Mouse (Mus musculus) lung, postnatal 10 days (tissue): ENCODE data around the gene Ccdc162.

ENCODE experiments used
- DNase-seq: peaks from one replicate; pipeline ENCODE4 v3.0.0; 2021

Ccdc162 gene

DNA sequence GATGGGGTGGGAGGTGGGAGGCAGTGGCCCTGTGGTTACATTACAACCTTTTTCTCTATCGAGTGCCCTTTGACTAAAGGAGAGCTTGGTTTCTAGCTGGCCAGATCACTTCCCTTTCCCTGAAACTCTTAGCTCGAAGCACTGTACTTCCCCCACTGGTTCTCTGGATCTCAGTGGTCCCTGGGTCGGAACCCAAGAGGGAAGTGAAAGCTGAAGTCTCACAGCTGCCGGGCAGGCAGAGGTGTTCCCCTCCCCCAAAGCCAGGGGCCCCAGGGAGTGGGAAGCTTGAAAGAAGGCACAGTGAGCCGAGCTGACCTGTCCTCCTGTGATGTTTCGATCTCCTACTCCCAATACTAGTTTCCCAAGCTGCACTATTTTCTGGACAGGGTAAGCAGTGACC is 143.2 kb downstream of the Ccdc162 start:
- peak; percentile 57 for DNase-seq

DNA sequence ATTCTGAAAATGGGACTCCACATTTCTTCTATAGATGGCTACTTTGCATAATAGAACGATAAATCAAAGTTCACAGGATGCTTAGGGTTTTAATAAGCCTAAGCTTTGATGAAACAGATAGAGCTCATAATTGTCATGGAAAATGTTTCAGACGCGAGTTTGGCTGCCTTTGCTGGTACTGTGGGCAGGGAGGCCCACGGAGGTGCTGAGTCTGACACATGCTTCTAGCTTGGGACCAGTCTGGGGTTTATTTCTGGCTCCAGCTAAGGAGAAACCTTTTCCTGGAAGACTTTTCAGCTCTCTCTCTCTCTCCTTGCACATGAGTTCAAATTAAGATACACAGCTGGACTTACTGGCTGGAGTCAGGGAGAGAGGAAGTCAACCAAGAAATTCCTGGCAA is 144.2 kb downstream of the Ccdc162 start:
- DNase-seq: no peak

DNA sequence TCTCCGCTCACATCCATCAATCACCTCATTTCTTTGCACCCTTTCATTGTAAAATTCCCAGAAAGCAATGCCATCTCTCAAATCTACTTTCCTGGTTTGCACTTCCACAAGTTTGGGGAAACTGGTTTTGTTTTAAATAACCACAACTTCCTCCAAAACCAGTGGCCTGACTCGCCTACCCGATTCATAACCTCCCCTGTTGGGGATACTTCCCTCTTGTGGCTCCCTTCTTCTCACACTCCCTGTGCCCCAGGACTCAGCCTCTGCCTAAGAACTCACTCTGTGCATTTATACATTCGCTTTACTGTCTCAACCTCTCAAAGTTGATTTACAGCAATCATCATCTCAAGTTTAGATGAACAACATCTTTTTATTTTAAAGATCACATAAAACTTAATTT is 145.4 kb downstream of the Ccdc162 start:
- no peak for DNase-seq

DNA sequence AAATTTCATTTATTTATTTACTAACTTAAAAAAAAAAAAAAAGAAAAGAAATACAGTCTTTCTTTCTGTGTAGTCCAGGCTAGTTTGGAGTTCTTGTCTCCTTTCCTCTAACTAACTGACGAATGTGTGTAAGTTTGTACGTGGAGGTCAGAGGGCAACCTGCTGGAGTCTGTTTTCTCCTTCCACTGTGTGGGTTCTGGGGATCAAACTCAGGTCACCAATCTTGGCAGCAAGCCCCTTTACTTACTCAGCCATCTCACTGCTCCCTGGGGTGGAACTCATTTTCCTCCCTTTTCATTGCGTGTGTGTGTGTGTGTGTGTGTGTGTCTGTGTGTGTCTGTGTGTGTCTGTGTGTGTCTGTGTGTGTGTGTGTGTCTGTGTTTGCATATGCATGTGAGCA is 148.1 kb downstream of the Ccdc162 start:
- no peak for DNase-seq

DNA sequence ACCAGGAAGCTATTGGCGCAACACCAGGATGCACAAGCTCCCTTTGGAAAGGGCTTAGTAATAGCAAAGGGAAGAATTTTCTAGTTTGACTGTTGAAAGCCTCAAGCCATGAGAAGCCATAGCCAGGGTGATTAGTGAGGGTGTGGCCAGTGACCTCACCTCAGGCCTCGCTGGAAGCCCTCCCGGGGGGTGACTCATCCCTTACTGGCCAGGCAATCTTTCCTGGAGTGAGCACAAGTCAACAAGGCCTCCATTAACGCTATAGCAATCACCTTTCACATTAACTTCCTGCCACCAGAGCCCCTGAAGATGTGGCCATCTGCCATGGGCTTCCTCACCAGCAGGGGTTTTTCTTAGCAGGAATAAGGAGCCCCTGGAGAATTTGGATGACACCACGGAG is 151.3 kb downstream of the Ccdc162 start:
- DNase-seq: peak; percentile 31

DNA sequence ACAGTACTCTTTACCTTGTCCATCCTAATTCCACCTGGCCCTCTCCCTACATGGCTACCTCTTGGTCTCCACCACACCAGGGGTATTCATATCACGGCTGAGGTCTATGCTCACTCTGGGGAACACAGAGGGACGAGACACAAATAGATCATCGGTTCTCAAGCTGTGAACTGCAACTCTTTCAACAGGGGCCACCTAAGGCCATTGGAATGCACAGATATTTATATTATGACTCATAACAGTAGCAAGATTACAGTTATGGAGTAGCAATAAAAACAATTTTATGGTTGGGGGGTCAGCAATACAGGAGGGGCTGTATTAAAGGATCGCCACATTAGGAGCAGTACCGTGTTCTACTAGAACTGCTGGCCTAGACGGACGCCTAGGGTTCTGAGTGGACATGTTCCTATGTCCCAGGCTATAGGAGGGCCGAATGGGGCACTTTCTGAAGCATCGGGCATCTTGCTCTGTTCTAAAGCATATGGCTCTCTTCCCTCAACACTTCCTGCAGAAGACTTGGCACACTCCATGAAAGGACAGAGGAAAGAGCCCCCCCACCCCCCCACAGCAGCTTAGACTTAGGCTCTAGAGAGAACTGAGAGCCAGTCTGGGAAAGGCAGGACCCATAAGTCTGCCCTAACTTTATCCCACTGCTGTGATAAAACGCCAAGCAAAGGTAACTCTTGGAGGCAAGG is 154.6 kb downstream of the Ccdc162 start:
- DNase-seq: peak; percentile 20

DNA sequence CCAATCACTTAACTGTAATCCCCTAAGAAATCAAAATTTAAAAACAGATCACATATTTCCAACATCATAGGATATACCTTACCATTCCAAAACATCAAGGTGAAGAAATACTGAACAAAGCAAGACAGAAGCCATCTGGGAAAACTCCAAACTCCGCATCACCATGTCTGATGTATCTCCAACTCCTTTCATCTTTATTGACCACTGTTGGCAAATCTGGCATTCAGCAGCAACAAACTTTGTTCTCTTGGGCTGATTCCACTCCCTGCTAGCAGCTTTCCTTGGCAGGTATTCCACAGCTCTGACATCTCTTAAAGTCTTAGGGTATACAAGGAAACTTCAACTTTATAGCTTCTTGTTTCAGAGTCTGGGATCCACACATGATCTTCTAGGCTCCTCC is 158.0 kb downstream of the Ccdc162 start:
- no peak for DNase-seq

DNA sequence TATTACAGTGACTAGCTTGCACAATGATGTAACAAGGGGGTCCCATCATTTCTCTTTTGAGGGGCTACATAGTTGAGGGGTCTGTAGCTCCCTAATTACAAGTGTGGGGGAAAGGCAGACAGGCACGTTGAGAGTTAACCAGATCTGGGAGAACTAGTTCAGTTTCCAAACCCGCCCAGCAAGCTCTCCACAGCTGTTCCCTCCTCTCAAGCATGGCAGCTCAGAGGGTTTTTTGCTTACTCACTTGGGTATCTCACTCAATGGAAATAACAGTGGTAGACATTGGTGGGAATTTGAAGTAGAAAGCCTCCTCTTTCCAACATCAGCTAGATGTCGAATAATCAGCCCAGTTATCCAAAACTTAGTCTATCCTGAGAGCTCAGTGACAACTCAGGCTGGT is 161.4 kb downstream of the Ccdc162 start:
- DNase-seq: no peak

DNA sequence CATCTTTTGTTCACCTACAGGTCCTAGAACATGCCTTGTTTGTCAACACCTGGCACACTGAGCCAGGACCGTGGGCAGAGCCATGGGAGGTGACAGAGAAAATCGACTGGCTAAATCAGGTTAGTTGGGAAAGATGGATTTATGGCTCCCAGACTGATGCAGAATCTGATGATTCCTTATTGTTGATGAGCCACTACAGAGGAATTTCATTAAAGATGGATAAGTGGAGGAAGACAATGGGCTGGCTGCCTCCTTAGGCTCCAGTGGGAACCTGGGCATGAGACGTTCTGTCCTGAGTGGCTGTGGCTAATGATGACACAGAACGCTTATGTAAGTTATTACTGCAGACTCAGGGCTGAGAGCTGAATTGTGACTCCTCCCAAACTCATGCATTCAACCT is 162.7 kb downstream of the Ccdc162 start:
- DNase-seq: no peak

DNA sequence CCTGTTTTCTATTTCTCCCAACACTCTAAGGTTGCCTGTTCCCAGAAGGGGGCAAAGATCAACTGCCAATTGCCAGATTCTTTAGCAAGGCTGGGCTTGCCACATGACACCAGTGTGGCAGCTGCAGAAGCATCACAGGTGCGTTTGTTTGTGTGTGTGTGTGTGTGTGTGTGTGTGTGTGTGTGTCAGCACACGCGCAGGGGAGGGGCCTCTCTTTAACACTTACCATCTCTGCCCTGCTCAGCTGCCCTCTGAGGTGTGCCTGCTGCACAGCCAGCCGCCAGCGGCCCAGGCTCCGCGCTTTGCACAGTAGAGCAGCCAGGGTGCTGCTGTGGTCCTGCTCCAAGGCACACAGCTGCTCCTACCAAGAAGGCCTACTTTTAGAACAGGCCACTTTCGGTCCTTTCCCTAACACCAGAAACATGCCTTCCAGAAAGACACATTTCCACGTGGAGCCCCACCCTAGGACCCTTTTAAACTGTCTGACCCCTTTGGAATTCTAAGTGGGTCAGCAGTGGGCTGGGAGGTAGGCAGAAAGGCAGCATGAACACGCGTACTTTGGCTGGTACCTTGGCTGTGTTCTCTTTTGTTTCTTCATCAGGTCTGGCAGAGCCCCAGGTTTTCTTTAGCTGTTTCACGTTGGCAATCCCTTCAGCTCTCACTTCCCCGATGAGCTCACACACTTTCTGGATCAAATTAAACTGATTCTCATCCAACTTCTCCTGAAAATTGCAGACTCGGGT is 163.4 kb downstream of the Ccdc162 start:
- DNase-seq: peak; percentile 44

DNA sequence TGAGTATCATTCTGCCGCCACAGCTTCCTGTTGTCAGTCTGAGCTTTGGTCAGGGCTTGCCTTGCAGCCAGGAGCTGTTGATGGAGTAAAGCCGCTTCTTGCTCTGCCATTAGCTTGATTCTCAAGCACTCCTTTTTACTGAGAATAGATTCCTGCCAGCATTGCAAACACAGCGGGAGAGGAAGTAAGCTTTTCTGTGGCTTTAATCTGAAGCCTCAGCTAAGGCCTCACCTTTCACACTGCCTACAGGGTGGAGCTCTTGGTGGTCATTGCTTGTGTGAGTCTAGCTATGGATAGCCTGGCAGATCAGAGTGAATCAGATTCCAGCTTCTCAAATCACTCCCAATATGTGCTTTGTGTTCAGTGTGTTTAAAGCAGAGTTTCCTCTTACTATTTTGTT is 164.1 kb downstream of the Ccdc162 start:
- no peak for DNase-seq

DNA sequence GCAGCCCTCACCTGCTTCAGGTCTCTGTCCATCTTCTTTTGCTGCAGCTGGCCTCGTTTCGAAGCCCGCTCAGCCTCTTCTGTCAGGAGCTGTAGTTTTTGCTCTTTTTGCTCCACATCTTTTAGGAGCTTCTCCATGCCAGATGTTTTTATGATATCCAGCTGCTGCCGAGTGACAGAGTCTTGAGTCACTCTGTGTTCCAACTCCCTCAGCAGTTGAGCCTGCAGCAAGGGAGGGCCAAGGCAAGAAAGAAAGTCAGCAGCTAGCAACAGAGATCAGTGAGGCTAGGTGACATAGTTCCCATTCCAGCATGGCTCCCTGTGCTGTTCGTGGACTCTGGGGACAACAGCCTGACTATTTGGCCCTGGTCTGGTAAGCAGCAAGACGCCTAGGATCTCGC is 165.7 kb downstream of the Ccdc162 start:
- DNase-seq: peak; percentile 10

DNA sequence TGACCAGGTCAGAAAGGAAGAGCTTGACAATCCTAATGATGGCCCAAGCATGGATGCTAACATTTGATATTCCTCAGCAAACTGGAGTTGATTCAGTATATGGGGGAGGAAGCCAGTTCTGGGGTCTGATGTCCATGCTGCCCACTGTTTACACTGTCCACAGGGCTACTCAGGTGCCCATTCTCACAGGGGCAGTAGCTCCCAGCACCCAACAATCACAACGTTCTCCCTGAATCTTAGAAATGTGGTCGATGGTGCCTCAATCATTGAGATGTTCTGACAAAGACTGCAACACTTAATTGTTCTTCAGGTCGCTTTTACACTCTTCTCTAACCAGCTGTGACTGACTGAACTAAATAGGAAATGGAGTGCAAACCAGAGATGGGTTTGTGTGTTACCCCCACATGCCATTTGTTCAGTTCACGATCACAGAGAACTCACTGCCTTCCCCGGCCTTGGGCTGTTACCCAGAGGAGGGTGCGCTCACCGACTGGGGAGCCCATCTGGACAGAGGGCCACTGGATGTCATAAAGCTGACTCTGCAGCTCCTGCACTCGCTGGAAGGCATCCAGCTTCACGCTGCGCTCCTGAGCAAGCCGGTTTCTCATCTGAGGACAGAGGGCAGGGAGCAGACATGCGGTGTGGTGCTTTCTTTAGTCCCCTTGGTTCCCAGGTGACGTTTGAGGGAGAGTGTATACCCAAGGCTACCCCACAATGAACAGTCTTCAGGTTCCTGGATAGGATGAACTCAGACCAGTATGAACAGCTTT is 169.9 kb downstream of the Ccdc162 start:
- no peak for DNase-seq

DNA sequence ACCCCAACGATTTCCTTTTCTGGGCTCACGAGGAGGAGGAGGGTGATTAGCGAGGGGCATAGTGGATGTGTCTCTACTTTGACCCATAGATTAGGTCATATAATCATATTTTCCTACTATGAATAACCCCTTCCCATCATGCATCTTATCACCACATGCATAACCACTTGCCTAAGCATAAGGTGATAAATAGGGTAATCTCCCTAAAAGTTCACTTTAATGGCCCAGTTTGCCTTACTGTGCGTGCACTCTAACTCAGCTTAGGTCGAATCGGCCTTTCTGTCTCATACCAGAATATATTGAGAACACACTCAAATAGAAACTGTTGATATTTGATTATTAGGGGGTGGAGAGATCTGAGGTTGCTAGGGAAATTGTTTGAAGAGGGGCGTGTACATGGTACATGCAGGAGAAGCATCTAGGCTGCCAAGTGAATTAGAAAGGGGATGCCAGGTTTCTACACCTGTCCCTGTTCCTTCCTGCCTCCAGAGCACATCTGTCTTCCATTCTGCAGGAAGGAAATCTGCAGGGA is 171.1 kb downstream of the Ccdc162 start:
- DNase-seq: no peak

DNA sequence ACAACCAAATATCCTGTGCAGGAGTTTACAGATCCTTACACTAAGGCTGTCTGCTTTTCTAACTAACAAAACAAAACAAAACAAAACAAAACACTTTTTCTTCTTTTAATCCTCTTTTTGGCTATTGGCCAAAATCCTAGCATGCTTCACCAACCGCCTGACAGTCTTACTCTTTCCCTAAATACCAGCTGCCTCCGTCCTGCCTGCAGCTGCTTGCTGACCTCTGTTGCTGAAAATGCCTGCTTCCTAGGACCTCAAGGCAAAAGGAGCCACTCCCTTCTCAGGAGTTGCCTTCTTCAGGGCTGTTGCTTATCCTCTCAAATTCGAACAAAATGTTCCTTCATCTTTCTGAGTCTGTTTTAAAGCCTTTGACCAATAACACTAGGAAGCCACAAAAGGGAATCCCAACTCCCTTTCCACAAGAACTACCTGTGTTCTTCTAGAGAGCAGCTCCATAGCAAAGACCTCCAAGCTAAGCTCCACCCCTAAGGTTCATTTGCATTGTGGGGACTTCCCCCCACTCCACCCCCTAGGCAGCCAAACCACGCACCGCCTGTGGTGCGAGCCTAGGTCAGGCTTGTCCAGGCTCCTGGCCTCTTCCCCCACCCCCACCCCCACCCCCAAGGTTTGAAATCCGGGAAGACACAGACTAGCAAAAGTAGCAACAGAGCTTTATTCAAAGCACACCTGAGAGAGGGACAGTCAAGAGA is 171.8 kb downstream of the Ccdc162 start:
- peak; percentile 8 for DNase-seq

DNA sequence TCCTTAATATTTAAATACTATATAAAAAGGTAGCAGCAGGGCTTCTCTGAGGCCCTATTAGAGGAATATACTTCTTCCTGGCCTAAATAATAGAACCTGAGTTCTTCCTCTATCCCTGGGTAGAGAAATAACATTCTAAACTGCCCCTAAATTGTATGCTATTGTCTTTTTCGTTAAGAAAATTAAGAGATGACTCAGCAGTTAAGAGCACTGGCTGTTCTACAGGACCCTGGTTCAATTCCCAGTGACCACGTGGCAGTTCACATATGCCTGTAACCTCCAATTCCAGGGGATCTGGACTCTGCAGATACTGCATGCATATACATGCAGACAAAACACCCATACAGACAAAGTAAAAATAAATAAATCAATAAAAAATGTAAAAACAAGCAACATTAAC is 172.6 kb downstream of the Ccdc162 start:
- DNase-seq: no peak

DNA sequence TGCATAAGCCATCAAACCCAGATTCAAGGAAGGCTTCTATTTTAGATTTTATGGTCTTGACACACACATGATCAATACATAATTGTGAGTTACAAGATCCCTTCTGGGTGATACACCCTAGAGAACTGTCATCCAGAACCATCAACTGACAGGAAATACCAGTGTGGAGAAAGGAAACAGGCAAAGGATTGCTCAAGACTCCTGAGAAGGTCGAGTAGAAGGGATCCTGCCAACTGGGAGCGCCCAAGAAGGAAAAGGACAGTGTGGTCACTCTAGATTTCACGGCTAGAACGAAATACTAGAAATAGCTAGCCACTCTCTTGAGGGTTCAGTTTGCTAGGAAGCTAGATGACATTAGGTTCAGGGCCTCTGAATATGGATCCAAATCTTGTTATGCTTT is 173.0 kb downstream of the Ccdc162 start:
- no peak for DNase-seq

DNA sequence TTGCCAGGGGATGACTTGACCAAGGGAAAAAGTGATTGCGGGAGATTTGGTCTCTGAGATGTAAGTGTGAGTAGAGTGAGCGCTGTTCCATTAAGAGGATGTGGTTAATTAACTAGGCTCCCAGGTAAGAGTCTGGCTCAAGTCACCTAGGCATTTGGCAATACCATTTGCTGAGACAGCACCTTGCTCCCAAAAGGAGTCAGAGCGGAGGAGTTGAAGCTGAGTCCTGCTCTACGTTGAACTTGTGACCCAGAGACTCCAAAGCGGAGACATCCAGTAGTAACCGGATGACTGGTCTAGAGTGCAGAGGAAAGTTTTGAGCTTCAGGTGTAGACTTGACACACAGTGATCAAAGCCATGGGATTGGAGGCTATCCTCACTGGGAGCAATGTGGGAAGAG is 174.4 kb downstream of the Ccdc162 start:
- no peak for DNase-seq

DNA sequence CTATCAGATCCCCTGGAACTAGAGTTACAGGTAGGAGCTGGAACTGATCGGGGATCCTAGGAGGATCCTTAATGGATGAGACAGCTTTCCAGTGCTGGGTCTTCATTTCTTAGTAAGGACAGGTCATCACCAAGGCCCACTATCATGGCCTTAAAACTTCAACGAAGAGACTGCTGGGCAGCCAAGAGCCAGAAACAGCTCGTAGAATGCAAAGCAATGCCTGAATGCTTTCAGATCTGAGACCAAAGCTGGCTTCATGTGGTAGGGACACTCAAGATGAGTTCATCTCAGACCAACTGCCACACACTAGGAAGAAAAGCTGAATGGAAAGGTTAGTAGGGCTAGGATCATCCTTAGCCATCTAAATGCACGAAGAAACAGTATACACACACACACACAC is 177.4 kb downstream of the Ccdc162 start:
- DNase-seq: no peak

DNA sequence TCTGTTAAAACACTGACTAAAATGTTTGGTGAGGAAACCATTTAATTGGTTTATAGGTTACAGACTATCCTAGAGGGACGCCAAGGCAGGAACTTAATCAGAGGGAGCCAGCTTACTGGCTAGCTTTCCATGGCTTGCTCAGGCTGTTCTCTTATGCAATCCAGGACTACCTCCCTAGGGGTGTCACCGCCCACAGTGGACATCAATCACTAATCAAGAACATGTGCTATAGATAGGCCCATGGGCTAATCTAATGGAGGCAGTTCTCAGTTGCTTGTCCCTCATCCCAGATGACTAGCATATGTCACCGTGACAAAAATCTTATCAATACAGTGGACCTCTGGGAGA is 178.5 kb downstream of the Ccdc162 start:
- DNase-seq: no peak

DNA sequence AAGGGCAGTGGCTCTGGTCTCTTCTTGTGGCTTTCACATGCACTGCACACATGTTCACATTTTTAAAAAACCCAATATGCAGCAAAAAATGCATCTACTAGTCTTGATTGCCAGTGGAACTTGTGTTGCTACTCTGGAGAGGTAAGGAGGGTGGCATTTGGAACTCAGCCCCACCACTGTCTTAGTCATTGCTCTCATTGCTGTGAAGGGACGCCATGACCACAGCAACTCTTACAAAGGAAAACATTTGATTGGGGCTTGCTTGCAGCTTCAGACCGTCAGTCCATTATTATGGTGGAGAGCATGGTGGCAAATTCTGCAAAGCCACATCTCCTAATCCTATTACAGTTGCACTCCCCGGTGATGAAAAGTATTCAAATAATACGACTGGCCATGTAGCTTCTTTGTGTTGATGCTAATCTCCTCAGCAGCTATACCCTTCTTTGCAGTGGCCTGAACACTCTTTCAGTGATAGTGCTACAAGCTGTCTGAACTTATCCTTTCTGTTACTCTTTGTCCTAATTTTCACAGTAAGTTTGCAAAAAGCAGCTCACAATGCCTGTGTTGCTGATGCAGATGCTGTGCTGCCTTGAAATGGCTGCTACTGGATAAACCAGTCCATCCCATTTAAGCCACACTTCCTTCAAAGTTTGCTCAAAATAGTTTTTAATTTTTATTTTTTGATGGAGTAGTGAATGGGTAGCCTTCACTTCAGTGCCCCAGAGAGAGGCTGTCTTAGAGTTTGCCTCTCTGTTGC is 179.0 kb downstream of the Ccdc162 start:
- DNase-seq: no peak

DNA sequence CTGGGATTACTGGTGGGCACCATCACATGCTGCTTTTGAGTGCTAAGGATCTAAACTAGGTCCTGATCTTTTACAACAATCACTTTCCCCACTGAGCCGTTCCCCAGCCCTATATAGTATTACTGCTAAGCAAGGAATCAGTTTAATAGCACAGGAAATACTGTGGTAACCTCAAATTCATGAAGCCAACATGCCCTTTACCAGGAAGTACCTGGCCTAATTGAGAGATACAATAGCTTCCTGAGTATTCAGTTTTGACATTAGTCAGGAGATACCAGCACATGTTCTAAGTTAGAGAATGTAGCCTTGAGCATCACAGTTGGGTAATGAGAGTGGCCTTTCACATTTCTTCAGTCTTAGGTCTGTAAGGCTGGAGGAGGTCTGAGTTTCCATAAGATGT is 179.7 kb downstream of the Ccdc162 start:
- no peak for DNase-seq
